Mouse (Mus musculus): ENCODE results near the gene Slc22a23. TPM values are rescaled to one million over a fixed set of nuclear protein-coding genes. Genes with fewer than 3 reads are reported as not detected.
"Not testable (repeated sequence)": the region's sequence is repeated elsewhere in the genome, so short reads cannot be mapped to it uniquely, and the experiment has no call there.

The Slc22a23 gene
- 21.4 and 24.4 TPM in 2 replicates for polyA plus RNA-seq (2012; rRNA removed)
- 9.3 and 11.9 TPM in 2 replicates for polyA plus RNA-seq (2014; fragmentation: Nextera tagmentation; extraction: Ambion mirVana)

GRCm38 (mm10) chr13:34345128-34346085, at the start of gene Slc22a23:
Gene Slc22a23 (minus strand): TSS chr13:34345182.
- 2% methylated on average over 57 of the region's 69 CpGs for WGBS (ENCODE audit: insufficient replicate concordance)
- ATAC-seq (ENCODE audit: insufficient read depth): peak; percentile 72
- no peaks in the 10 kb centered on the region for H3K27me3 ChIP-seq (ENCODE audit: control insufficient read depth, insufficient read depth, low read length)
- H3K4me1 ChIP-seq (replicated peaks; ENCODE audit: control insufficient read depth in 2 of 2, insufficient read depth in 2 of 2, low read length in 1 of 2): peaks cover 49 to 54% of the 10 kb centered on the region in 2 experiments
- H3K27ac ChIP-seq: peak within 1 kb of the TSS; percentile 85
- H3K4me2 ChIP-seq (ENCODE audit: low read depth): peak within 1 kb of the TSS; percentile 82
- H3K9ac ChIP-seq (replicated peaks): peak within 1 kb of the TSS; percentile 99
- 0 out of 2 replicates have a peak, but pooled peaks have one; percentile 28 for TF ChIP-seq EP300 (IDR thresholded peaks at IDR 0.05; ENCODE audit: low read depth)
- TF ChIP-seq CTCF (IDR thresholded peaks at IDR 0.05; ENCODE audit: low read depth): peak; percentile 79
- H3K9me3 ChIP-seq (ENCODE audit: control insufficient read depth, low read length): no peaks in the 10 kb centered on the region
- peak within 1 kb of the TSS; percentile 80 to 97 for H3K4me3 ChIP-seq (ENCODE audit: insufficient read depth in 1 of 2, low read depth in 2 of 2, low read length in 2 of 2)
- peak; percentile 65 to 70 (median 68) for DNase-seq (ENCODE audit: low read depth in 3 of 3, low spot score in 3 of 3)
- peaks cover 18% of the 10 kb centered on the region for H3K36me3 ChIP-seq (replicated peaks; ENCODE audit: control insufficient read depth, insufficient read depth, low read depth)

GRCm38 (mm10) chr13:34394305-34394704, 49.3 kb upstream of the Slc22a23 start:
- not testable (repeated sequence) for ATAC-seq (ENCODE audit: insufficient read depth); H3K9me3 ChIP-seq (ENCODE audit: control insufficient read depth, low read length); H3K36me3 ChIP-seq (replicated peaks; ENCODE audit: control insufficient read depth, insufficient read depth, low read depth); H3K27me3 ChIP-seq (ENCODE audit: control insufficient read depth, insufficient read depth, low read length); H3K4me3 ChIP-seq (ENCODE audit: insufficient read depth in 1 of 2, low read depth in 2 of 2, low read length in 2 of 2); H3K27ac ChIP-seq; H3K4me2 ChIP-seq (ENCODE audit: low read depth); DNase-seq (ENCODE audit: low read depth in 3 of 3, low spot score in 3 of 3); H3K9ac ChIP-seq (replicated peaks)
- H3K4me1 ChIP-seq (replicated peaks; ENCODE audit: control insufficient read depth in 2 of 2, insufficient read depth in 2 of 2, low read length in 1 of 2): peaks cover 12 to 17% of the 10 kb centered on the region in 2 experiments
- 73% methylated on average over 15 of the region's 16 CpGs for WGBS (ENCODE audit: insufficient replicate concordance)

- ATAC-seq (ENCODE audit: insufficient read depth) (no peak), DNase-seq (ENCODE audit: low read depth in 3 of 3, low spot score in 3 of 3) (no peak)
- Histone ChIP-seq H3K4me2 (ENCODE audit: low read depth) (no peak overlapping the region), H3K4me3 (ENCODE audit: insufficient read depth in 1 of 2, low read depth in 2 of 2, low read length in 2 of 2) (no peak overlapping the region), H3K9ac (replicated peaks) (no peak overlapping the region), H3K9me3 (ENCODE audit: control insufficient read depth, low read length) (no peaks in the 10 kb centered on the region), H3K4me1 (replicated peaks; ENCODE audit: control insufficient read depth in 2 of 2, insufficient read depth in 2 of 2, low read length in 1 of 2) (no peaks in the 10 kb centered on the region), H3K27me3 (ENCODE audit: control insufficient read depth, insufficient read depth, low read length) (no peaks in the 10 kb centered on the region), H3K36me3 (replicated peaks; ENCODE audit: control insufficient read depth, insufficient read depth, low read depth) (no peaks in the 10 kb centered on the region), H3K27ac (no peak overlapping the region)
- 65% methylated on average over 7 of the region's 7 CpGs for WGBS (ENCODE audit: insufficient replicate concordance)
- no peak for TF ChIP-seq CTCF (IDR thresholded peaks at IDR 0.05; ENCODE audit: low read depth)
- no peak for TF ChIP-seq EP300 (IDR thresholded peaks at IDR 0.05; ENCODE audit: low read depth)
Measured at GRCm38 (mm10) chr13:34392376-34392775, 47.4 kb upstream of the Slc22a23 start.

GRCm38 (mm10) chr13:34388219-34388618, 43.2 kb upstream of the Slc22a23 start:
- DNase-seq (ENCODE audit: low read depth in 3 of 3, low spot score in 3 of 3) (no peak), ATAC-seq (ENCODE audit: insufficient read depth) (no peak)
- Histone ChIP-seq H3K4me2 (ENCODE audit: low read depth) (no peak overlapping the region), H3K36me3 (replicated peaks; ENCODE audit: control insufficient read depth, insufficient read depth, low read depth) (no peaks in the 10 kb centered on the region), H3K9me3 (ENCODE audit: control insufficient read depth, low read length) (no peaks in the 10 kb centered on the region), H3K4me1 (replicated peaks; ENCODE audit: control insufficient read depth in 2 of 2, insufficient read depth in 2 of 2, low read length in 1 of 2) (no peaks in the 10 kb centered on the region), H3K9ac (replicated peaks) (no peak overlapping the region), H3K27me3 (ENCODE audit: control insufficient read depth, insufficient read depth, low read length) (no peaks in the 10 kb centered on the region), H3K4me3 (ENCODE audit: insufficient read depth in 1 of 2, low read depth in 2 of 2, low read length in 2 of 2) (no peak overlapping the region), H3K27ac (no peak overlapping the region)
- TF ChIP-seq EP300 (IDR thresholded peaks at IDR 0.05; ENCODE audit: low read depth): no peak
- TF ChIP-seq CTCF (IDR thresholded peaks at IDR 0.05; ENCODE audit: low read depth): no peak
- WGBS (ENCODE audit: insufficient replicate concordance): 73% methylated on average over 5 of the region's 5 CpGs

GRCm38 (mm10) chr13:34383416-34383815, 38.4 kb upstream of the Slc22a23 start:
- Histone ChIP-seq H3K36me3 (replicated peaks; ENCODE audit: control insufficient read depth, insufficient read depth, low read depth) (no peaks in the 10 kb centered on the region), H3K27ac (no peak overlapping the region), H3K9ac (replicated peaks) (no peak overlapping the region), H3K4me3 (ENCODE audit: insufficient read depth in 1 of 2, low read depth in 2 of 2, low read length in 2 of 2) (no peak overlapping the region), H3K4me2 (ENCODE audit: low read depth) (no peak overlapping the region), H3K9me3 (ENCODE audit: control insufficient read depth, low read length) (no peaks in the 10 kb centered on the region), H3K4me1 (replicated peaks; ENCODE audit: control insufficient read depth in 2 of 2, insufficient read depth in 2 of 2, low read length in 1 of 2) (no peaks in the 10 kb centered on the region), H3K27me3 (ENCODE audit: control insufficient read depth, insufficient read depth, low read length) (no peaks in the 10 kb centered on the region)
- DNase-seq (ENCODE audit: low read depth in 3 of 3, low spot score in 3 of 3): no peak
- TF ChIP-seq EP300 (IDR thresholded peaks at IDR 0.05; ENCODE audit: low read depth) (no peak), CTCF (IDR thresholded peaks at IDR 0.05; ENCODE audit: low read depth) (no peak)
- no peak for ATAC-seq (ENCODE audit: insufficient read depth)
- WGBS (ENCODE audit: insufficient replicate concordance): 66% methylated on average over 3 of the region's 3 CpGs

Measured in liver, embryonic 14.5 days (tissue).